Mouse (Mus musculus): ENCODE measurements at regions not wholly inside any gene's neighbourhood (a gene's known extent, or its start where the extent isn't known, plus 50 kb on each side); places are given as distances from the start of the nearest gene placed in this dataset.
"Not testable (repeated sequence)": the region's sequence is repeated elsewhere in the genome, so short reads cannot be mapped to it uniquely, and the experiment has no call there.

GRCm38 (mm10) chr9:85920745-85921614 lies 78.8 kb downstream of the Tpbg start:
- no peak for DNase-seq (ENCODE audit: low read depth)

- DNase-seq (ENCODE audit: low read depth): no peak
These were observed 83.1 kb downstream of the Tpbg start for GRCm38 (mm10) chr9:85925259-85925658.

GRCm38 (mm10) chr9:85932209-85932608 lies 90.0 kb downstream of the Tpbg start:
- no peak for DNase-seq (ENCODE audit: low read depth)

- not testable (repeated sequence) for DNase-seq (ENCODE audit: low read depth)
These were observed 101.0 kb downstream of the Tpbg start for GRCm38 (mm10) chr9:85943066-85943684.

GRCm38 (mm10) chr9:85948495-85949137 lies 106.4 kb downstream of the Tpbg start:
- DNase-seq (ENCODE audit: low read depth): no peak

- DNase-seq (ENCODE audit: low read depth): no peak
These were observed 109.6 kb downstream of the Tpbg start for GRCm38 (mm10) chr9:85951777-85952176.

- no peak for DNase-seq (ENCODE audit: low read depth)
These were observed 127.9 kb downstream of the Tpbg start for GRCm38 (mm10) chr9:85970076-85970475.

- DNase-seq (ENCODE audit: low read depth): no peak
These were observed 139.2 kb downstream of the Tpbg start for GRCm38 (mm10) chr9:85981428-85981827.

GRCm38 (mm10) chr9:85983516-85983915 lies 141.3 kb downstream of the Tpbg start:
- not testable (repeated sequence) for DNase-seq (ENCODE audit: low read depth)

- no peak for DNase-seq (ENCODE audit: low read depth)
These were observed 143.5 kb downstream of the Tpbg start for GRCm38 (mm10) chr9:85985671-85986070.

- DNase-seq (ENCODE audit: low read depth): no peak
These were observed 144.0 kb downstream of the Tpbg start for GRCm38 (mm10) chr9:85986142-85986541.

- no peak for DNase-seq (ENCODE audit: low read depth)
These were observed 160.8 kb downstream of the Tpbg start for GRCm38 (mm10) chr9:86002996-86003395.

- DNase-seq (ENCODE audit: low read depth): no peak
These were observed 169.5 kb downstream of the Tpbg start for GRCm38 (mm10) chr9:86011661-86012060.

GRCm38 (mm10) chr9:86015841-86016240 lies 173.7 kb downstream of the Tpbg start:
- no peak for DNase-seq (ENCODE audit: low read depth)

- no peak for DNase-seq (ENCODE audit: low read depth)
These were observed 178.0 kb downstream of the Tpbg start for GRCm38 (mm10) chr9:86020133-86020532.

GRCm38 (mm10) chr9:86020765-86021164 lies 178.6 kb downstream of the Tpbg start:
- no peak for DNase-seq (ENCODE audit: low read depth)

GRCm38 (mm10) chr9:86030738-86031137 lies 188.6 kb downstream of the Tpbg start:
- no peak for DNase-seq (ENCODE audit: low read depth)

GRCm38 (mm10) chr9:86044098-86044497 lies 201.9 kb downstream of the Tpbg start:
- DNase-seq (ENCODE audit: low read depth): no peak

GRCm38 (mm10) chr9:86058116-86058515 lies 215.9 kb downstream of the Tpbg start:
- no peak for DNase-seq (ENCODE audit: low read depth)

- no peak for DNase-seq (ENCODE audit: low read depth)
These were observed 217.9 kb downstream of the Tpbg start for GRCm38 (mm10) chr9:86060049-86060448.

GRCm38 (mm10) chr9:86061230-86061629 lies 219.1 kb downstream of the Tpbg start:
- no peak for DNase-seq (ENCODE audit: low read depth)

- no peak for DNase-seq (ENCODE audit: low read depth)
These were observed 237.1 kb downstream of the Tpbg start for GRCm38 (mm10) chr9:86079275-86079674.

- no peak for DNase-seq (ENCODE audit: low read depth)
These were observed 239.7 kb downstream of the Tpbg start for GRCm38 (mm10) chr9:86081873-86082272.
